Mouse (Mus musculus) intestine, embryonic 16.5 days (tissue): ENCODE measurements at regions not wholly inside any gene's neighbourhood (a gene's known extent, or its start where the extent isn't known, plus 50 kb on each side); places are given as distances from the start of the nearest gene placed in this dataset.

ENCODE experiments used
- ATAC-seq: fragments of 200-750 bp; cut with Nextera tagmentation; 2 replicates; pipeline ENCODE4 v1.8.0; 2017; ENCODE audit warnings: moderate TSS enrichment, moderate library complexity
- H3K27ac ChIP-seq: fragments of 300-500 bp; sonication (generic); 2 replicates; pipeline ENCODE4 v1.5.1; 2014; ENCODE audit warnings: mild to moderate bottlenecking, low read length
- H3K27me3 ChIP-seq: fragments of 300-500 bp; sonication (generic); replicated peaks from 2 replicates; pipeline ENCODE4 v1.6.1; 2014; ENCODE audit warnings: low read length, control low read depth, mixed read lengths; ENCODE audit not compliant: control insufficient read depth, insufficient read depth
- H3K36me3 ChIP-seq: fragments of 300-500 bp; sonication (generic); 2 replicates; pipeline ENCODE4 v1.6.1; 2014; ENCODE audit warnings: low read length, control low read depth; ENCODE audit not compliant: control insufficient read depth, insufficient read depth
- H3K4me1 ChIP-seq: fragments of 300-500 bp; sonication (generic); 2 replicates; pipeline ENCODE4 v1.6.1; 2014; ENCODE audit warnings: low read length, control low read depth, mixed read lengths; ENCODE audit not compliant: control insufficient read depth, insufficient read depth
- H3K4me2 ChIP-seq: fragments of 300-500 bp; sonication (generic); 2 replicates; pipeline ENCODE4 v1.6.1; 2014; ENCODE audit warnings: low read depth, low read length, control low read depth
- H3K4me3 ChIP-seq: fragments of 300-500 bp; sonication (generic); 2 replicates; pipeline ENCODE4 v1.5.1; 2014; ENCODE audit warnings: mild to moderate bottlenecking, low read length
- H3K9ac ChIP-seq: fragments of 300-500 bp; sonication (generic); 2 replicates; pipeline ENCODE4 v1.6.1; 2014; ENCODE audit warnings: low read depth, low read length
- H3K9me3 ChIP-seq: fragments of 300-500 bp; sonication (generic); 2 replicates; pipeline ENCODE4 v1.6.1; 2016; ENCODE audit warnings: low read length, control low read depth; ENCODE audit not compliant: control insufficient read depth
- WGBS: fragments of 180-500 bp; shearing (Covaris S2); extraction: QIAGEN DNeasy Blood & Tissue Kit; methylation state at CpG from one replicate; pipeline ENCODE4 v1.1.7; 2014; 5-methylcytosine and 5-hydroxymethylcytosine counted together

DNA sequence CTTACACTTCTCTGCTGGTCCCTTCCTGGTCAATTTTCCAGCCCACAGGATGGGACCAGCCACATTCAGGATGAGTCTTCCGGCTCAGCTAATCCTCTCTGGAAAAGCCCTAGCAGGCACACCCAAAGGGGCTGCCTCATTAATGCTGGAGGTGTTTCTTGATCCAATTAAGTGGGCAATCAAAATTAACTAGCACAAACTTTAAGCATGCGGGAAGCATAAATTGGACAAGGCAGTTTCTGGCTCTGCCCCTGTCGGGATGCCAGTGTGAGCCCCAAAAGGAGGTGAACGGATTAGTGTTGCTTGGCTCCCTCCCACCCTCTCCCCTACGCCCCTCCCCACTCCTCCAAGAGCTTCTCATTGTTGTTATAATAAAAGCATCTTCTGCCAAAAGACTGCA, 262.5 kb upstream of the Id4 start:
- H3K36me3 ChIP-seq = no peaks in the 10 kb centered on the region
- no peak overlapping the region for H3K4me3 ChIP-seq
- no peaks in the 10 kb centered on the region for H3K4me1 ChIP-seq
- no peak overlapping the region for H3K9ac ChIP-seq
- no peak overlapping the region for H3K4me2 ChIP-seq
- H3K27me3 ChIP-seq = no peaks in the 10 kb centered on the region
- 74% methylated on average over 5 of the region's 5 CpGs for WGBS
- no peak for ATAC-seq
- H3K27ac ChIP-seq = no peak overlapping the region
- H3K9me3 ChIP-seq = no peaks in the 10 kb centered on the region

DNA sequence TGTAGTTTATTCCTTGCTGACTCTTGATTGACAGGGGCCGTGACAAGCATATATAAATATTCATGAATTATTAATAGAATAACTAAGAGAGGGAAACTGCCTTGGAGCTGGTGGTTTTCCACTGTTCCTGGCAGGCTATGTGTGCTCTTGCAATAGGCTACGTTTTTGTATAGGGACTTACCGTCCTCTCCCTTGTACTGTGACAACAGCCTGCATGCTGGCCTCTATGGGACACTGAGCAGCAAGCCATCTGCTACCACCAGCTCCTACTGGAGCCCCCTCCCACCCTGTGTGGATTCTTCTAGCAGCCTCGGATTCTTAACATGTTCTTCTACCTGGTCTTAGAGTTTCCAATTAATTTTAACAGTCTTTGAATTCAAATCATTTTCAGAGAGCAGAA, 261.6 kb upstream of the Id4 start:
- H3K27me3 ChIP-seq = no peaks in the 10 kb centered on the region
- no peaks in the 10 kb centered on the region for H3K4me1 ChIP-seq
- H3K27ac ChIP-seq = no peak overlapping the region
- H3K4me3 ChIP-seq = no peak overlapping the region
- ATAC-seq = no peak
- H3K9me3 ChIP-seq = no peaks in the 10 kb centered on the region
- no peaks in the 10 kb centered on the region for H3K36me3 ChIP-seq
- no peak overlapping the region for H3K9ac ChIP-seq
- WGBS = 72% methylated on average over 4 of the region's 4 CpGs
- no peak overlapping the region for H3K4me2 ChIP-seq

DNA sequence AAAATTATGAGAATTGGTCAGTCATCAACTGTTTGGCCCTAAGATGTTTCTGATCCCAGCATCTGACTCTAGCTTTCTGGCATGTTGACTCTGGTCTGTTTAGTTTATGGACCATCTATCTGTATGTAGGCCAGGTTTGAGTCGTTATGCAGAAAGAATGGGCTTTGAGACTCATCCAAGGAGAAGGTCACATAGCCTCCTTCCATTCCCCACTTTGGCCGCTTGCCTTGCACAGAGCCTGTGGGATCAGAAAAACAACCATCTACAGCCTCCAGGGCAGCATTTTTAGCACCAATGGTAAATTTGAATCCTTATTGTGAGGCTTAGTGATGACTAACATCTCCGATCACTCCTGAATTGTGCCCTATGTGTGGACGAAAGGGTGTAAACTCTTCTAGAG, 257.9 kb upstream of the Id4 start:
- Histone ChIP-seq H3K9ac (no peak overlapping the region), H3K4me3 (no peak overlapping the region), H3K4me2 (no peak overlapping the region), H3K27ac (no peak overlapping the region), H3K9me3 (no peaks in the 10 kb centered on the region), H3K36me3 (no peaks in the 10 kb centered on the region), H3K4me1 (no peaks in the 10 kb centered on the region), H3K27me3 (no peaks in the 10 kb centered on the region)
- WGBS = 81% methylated on average over 4 of the region's 4 CpGs
- ATAC-seq = no peak

DNA sequence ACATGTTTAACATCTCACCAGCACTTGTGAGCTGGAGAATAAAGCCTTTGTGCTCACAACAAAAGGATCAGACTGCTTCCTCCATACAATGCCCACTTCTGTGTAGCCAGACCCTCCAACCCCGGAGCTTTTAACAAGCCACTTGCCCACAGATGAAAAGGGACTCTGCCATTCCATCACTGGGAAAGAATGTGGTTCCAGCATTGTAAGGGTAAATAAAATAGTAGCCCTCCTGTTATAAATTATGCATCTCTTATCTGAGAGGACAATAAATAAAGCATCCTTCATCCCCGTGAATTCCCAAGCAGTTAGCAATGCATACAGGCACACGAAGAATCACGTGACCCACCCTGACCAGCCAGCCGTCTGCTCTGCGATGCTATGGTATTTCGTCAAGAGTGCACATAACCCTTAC, 247.7 kb upstream of the Id4 start:
- no peaks in the 10 kb centered on the region for H3K36me3 ChIP-seq
- WGBS = 48% methylated on average over 7 of the region's 7 CpGs
- ATAC-seq = no peak

DNA sequence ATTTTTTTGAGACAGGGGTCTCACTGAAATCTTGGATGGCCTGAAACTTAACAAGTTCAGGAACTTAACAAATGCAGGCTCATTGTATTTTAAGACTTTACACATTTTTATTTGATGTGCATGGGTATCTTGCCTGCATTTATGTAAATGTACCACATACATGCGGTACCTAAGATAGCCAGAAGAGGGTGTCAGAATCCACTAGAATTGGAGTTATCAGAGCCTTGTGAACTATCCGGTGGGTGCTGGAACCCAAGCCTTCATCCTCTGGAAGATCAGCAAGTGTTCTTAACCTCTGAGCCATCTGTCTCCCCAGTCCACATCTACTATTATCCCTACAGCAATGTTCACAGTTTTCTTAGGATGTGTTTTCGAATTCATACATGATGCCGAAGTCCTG, 245.7 kb upstream of the Id4 start:
- 89% methylated on average over 4 of the region's 4 CpGs for WGBS
- no peak overlapping the region for H3K4me3 ChIP-seq
- H3K27me3 ChIP-seq = no peaks in the 10 kb centered on the region
- no peak overlapping the region for H3K4me2 ChIP-seq
- H3K9me3 ChIP-seq = no peaks in the 10 kb centered on the region
- H3K4me1 ChIP-seq = no peaks in the 10 kb centered on the region
- no peak overlapping the region for H3K9ac ChIP-seq
- no peak for ATAC-seq
- no peak overlapping the region for H3K27ac ChIP-seq
- H3K36me3 ChIP-seq = no peaks in the 10 kb centered on the region

More for the DNA sequence above, 247.7 kb upstream of the Id4 start:
- Histone ChIP-seq H3K9me3 (no peaks in the 10 kb centered on the region), H3K4me1 (no peaks in the 10 kb centered on the region), H3K27me3 (no peaks in the 10 kb centered on the region), H3K27ac (no peak overlapping the region), H3K9ac (no peak overlapping the region), H3K4me2 (no peak overlapping the region), H3K4me3 (no peak overlapping the region)

DNA sequence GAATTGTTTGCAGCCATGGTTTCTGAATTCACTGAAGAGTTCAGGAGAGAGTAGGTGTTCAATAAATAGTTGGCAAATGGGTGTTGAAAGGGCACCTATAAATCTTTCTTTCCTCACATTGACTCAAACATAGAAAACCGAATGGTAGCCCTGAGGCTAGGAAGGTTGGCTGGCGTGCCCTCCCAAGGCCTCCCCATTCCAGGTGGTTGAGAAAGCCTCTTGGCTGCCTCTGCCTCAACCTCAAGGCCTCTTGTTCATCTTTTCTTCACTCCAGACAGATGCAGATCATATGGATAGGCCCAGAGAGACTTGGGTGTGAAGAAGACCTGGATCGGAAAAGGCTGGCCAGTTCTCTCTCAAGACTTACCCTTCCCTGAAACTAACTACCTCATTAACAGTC, 245.0 kb upstream of the Id4 start:
- H3K4me1 ChIP-seq = no peaks in the 10 kb centered on the region

DNA sequence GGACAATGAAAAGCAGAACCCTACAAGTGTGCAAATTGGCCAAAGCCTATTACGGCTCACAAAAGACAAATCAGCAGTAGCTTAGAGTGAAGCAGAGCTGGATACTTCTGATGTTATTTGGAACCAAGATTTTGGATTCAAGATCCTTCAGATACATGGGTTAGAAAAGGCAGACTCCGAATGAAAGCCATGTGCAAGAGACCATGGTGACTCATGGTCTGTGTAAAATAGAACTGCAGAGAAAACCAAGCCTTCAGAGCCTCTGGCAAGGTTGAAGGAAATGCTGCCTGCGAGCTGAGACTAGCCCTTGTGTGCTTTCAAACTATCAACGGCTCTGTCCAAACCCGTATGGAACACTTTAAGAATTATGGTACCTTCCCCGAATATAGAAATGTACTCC, 244.4 kb upstream of the Id4 start:
- 87% methylated on average over 6 of the region's 6 CpGs for WGBS
- Histone ChIP-seq H3K9ac (no peak overlapping the region), H3K4me3 (no peak overlapping the region), H3K4me2 (no peak overlapping the region), H3K27ac (no peak overlapping the region), H3K36me3 (no peaks in the 10 kb centered on the region), H3K4me1 (no peaks in the 10 kb centered on the region), H3K9me3 (no peaks in the 10 kb centered on the region), H3K27me3 (no peaks in the 10 kb centered on the region)
- ATAC-seq = no peak

More for the DNA sequence above, 245.0 kb upstream of the Id4 start:
- no peak for ATAC-seq
- 96% methylated on average over 3 of the region's 3 CpGs for WGBS
- H3K9ac ChIP-seq = no peak overlapping the region
- no peaks in the 10 kb centered on the region for H3K9me3 ChIP-seq
- no peak overlapping the region for H3K27ac ChIP-seq
- no peaks in the 10 kb centered on the region for H3K36me3 ChIP-seq
- no peak overlapping the region for H3K4me2 ChIP-seq
- no peak overlapping the region for H3K4me3 ChIP-seq
- no peaks in the 10 kb centered on the region for H3K27me3 ChIP-seq

DNA sequence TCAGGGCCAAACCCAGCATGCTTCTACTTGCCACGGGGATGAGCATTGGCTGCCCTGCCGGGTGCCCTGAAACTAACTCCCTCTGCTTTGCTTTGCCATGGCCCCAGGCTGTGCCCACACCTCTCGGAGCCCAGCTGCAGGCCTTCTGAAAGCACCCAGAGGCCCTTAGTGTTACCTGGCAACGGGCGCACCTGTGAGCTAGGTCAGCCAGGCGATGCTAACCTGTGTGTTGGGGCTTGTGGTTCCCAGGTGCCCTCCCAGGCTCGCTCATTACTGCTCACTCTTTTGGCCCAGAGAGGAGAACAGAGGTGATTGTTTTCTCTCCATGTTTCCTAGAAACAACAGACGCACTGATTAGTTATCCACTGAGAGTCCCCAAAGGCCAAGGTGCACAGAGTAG, 243.4 kb upstream of the Id4 start:
- Histone ChIP-seq H3K9me3 (no peaks in the 10 kb centered on the region), H3K4me2 (no peak overlapping the region), H3K9ac (no peak overlapping the region), H3K27me3 (no peaks in the 10 kb centered on the region), H3K4me3 (no peak overlapping the region), H3K36me3 (no peaks in the 10 kb centered on the region), H3K4me1 (no peaks in the 10 kb centered on the region), H3K27ac (no peak overlapping the region)
- ATAC-seq = no peak
- whole genome bisulfite sequencing = 75% methylated on average over 8 of the region's 8 CpGs

GRCm38 (mm10) chr13:48018606-48019005, 242.4 kb upstream of the Id4 start:
- H3K9ac ChIP-seq = no peak overlapping the region
- no peaks in the 10 kb centered on the region for H3K9me3 ChIP-seq
- H3K27ac ChIP-seq = no peak overlapping the region
- ATAC-seq = no peak
- H3K4me2 ChIP-seq = no peak overlapping the region
- no peaks in the 10 kb centered on the region for H3K4me1 ChIP-seq
- H3K36me3 ChIP-seq = no peaks in the 10 kb centered on the region
- H3K27me3 ChIP-seq = no peaks in the 10 kb centered on the region
- WGBS = 64% methylated on average over 5 of the region's 5 CpGs
- H3K4me3 ChIP-seq = no peak overlapping the region

GRCm38 (mm10) chr13:48022958-48023615, 237.9 kb upstream of the Id4 start:
- H3K36me3 ChIP-seq = no peaks in the 10 kb centered on the region
- H3K4me2 ChIP-seq = no peak overlapping the region
- 73% methylated on average over 7 of the region's 7 CpGs for WGBS
- no peaks in the 10 kb centered on the region for H3K27me3 ChIP-seq
- 0 out of 2 replicates have a peak, but pooled peaks cover 4% of the 10 kb centered on the region for H3K4me1 ChIP-seq
- no peak for ATAC-seq
- H3K4me3 ChIP-seq = no peak overlapping the region
- H3K27ac ChIP-seq = no peak overlapping the region
- H3K9ac ChIP-seq = no peak overlapping the region
- no peaks in the 10 kb centered on the region for H3K9me3 ChIP-seq
